Mouse (Mus musculus) lung, postnatal 25 days (tissue): ENCODE measurements at regions not wholly inside any gene's neighbourhood (a gene's known extent, or its start where the extent isn't known, plus 50 kb on each side); places are given as distances from the start of the nearest gene placed in this dataset.
A peak's percentile ranks its signal among the peaks of the same experiment; 100 is the strongest.
"Not testable (repeated sequence)": the region's sequence is repeated elsewhere in the genome, so short reads cannot be mapped to it uniquely, and the experiment has no call there.

ENCODE experiments used
- DNase-seq: peaks from one replicate; pipeline ENCODE4 v3.0.0; 2022; ENCODE audit warnings: low spot score

DNA sequence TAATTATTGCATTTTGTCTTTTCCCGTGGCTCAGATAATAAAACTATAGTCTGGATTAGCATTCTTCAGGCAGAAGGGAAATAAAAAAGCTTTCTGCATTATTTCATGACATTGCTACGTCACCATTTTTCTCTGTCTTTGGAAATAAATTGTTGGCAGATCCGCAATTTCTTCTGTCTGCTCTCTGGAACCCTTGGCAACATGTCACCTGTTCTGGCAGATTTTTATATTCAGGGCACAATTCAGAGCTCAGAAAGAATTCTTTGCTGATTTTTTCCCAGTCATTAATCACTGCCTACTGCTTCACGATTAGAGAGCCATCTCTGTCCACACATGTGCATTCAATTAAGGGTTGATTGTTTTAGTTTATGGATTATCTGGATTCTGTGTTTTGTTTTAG is 460.5 kb downstream of the Cdh8 start:
- no peak for DNase-seq

- no peak for DNase-seq
Measured at GRCm38 (mm10) chr8:98913159-98913777, 503.0 kb downstream of the Cdh8 start.

- DNase-seq, result no peak
Measured at GRCm38 (mm10) chr8:98893331-98893730, 522.9 kb downstream of the Cdh8 start.

DNA sequence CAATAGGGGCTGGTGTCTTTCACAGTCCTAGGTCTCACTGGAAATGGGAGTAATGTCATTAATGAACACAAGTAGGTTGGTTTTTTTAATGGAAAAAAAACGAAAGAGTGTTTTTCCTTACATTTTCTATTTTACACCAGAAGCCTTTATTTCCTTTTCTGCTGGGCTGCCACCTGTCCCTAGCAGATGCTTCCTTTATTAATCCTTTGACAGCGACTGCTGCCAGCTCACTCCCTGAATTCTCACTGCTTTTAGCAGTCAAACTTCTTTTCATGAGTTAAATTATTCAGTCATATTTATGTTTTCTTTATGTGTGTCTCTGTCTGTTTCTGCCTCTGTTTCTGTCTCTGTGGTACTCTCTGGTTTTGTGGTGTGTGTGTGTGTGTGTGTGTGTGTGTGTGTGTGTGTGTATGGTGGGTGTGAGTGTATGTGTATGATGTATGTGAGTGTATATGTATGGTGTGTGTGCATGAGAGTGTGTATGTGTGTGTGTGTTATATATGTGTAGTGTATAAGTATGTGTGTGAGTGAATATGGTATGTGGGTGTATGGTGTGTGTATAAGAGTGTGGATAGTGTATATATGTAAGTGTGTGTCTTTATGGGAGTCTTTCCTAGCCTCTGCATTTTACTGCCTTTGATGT is 554.5 kb downstream of the Cdh8 start:
- no peak for DNase-seq

GRCm38 (mm10) chr8:98861175-98861574 is 555.1 kb downstream of the Cdh8 start:
- DNase-seq, result no peak

- DNase-seq, result no peak
Measured at GRCm38 (mm10) chr8:98860416-98860815, 555.9 kb downstream of the Cdh8 start.

DNA sequence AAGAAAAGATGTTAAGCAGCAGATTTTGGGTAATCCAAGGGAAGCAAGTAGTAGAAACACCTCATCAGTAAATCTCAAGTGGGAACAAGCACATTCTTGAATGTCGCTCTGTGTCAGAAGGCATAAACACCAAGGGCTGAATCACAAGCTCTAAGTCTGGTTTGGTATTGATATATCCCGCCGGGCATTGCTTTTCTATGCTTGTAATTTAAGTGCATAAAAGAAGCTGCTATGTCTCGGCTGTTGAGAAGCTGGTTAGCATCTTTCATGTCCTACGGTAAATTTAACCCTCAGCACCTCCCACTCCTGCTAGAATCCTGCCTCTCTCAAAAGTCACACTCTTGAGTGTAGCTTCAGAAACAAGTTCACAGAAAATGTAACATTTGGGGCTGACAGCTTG is 586.8 kb downstream of the Cdh8 start:
- DNase-seq, result no peak

- no peak for DNase-seq
Measured at GRCm38 (mm10) chr8:98829006-98829405, 587.3 kb downstream of the Cdh8 start.

DNA sequence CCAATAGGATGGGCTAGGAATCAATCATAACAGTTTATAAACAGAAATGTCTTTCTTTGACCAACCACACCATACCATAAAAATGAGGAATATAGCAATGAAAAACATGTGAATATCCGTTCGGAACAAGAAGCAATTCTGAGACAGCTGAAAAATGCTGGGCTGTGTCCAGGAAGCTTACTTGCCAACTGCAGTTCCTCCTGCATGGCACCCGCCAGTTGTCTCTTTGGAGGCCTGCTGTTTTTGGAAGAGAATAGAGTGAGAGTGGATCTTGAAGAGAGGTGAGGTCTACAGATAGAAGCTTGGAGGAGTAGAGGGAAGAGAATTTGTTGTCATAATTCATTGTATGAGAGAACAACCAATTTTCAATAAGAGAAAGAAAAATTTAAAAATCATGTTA is 604.3 kb downstream of the Cdh8 start:
- no peak for DNase-seq

DNA sequence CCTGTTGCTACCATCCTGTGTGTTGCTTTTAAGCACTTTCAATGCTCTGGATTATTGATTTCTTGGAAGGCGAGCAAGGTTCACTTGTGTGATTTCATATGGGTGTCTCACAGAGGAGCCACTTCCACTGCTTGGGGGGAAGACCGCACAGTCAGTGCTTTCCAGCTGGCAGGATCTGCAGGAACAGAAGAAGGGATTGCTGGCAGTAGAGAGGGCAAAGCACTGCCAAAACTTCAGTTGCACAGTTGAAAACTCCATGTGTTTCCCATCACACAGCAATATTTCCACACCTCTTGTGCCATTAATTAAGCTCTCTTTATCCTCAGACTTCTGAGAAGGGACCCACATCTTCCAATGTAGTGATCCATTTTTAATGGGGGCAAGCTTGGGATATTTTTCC is 618.8 kb downstream of the Cdh8 start:
- peak; percentile 2 for DNase-seq

GRCm38 (mm10) chr8:98767036-98767435 is 649.2 kb downstream of the Cdh8 start:
- no peak for DNase-seq

DNA sequence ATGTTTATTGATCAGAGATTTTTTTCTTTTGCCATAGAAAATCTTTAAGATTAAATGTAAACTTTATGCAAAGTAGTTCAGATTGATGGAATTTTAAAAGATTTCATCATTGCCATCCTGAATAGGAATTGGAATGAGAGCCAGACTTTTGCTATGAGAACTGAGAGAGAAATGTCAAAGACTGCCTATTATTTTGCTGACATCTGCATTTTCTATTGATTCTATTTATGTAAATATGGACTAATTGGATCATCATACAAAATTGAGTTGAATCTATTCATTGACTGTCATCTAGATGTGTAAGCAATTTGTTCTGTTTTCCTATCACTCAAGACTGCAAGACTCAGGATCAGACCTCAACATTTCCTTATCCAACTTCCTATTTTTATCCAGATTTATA is 659.7 kb downstream of the Cdh8 start:
- DNase-seq, result no peak

GRCm38 (mm10) chr8:98755795-98756194 is 660.5 kb downstream of the Cdh8 start:
- no peak for DNase-seq

- DNase-seq, result no peak
Measured at GRCm38 (mm10) chr8:98752367-98752766, 663.9 kb downstream of the Cdh8 start.

DNA sequence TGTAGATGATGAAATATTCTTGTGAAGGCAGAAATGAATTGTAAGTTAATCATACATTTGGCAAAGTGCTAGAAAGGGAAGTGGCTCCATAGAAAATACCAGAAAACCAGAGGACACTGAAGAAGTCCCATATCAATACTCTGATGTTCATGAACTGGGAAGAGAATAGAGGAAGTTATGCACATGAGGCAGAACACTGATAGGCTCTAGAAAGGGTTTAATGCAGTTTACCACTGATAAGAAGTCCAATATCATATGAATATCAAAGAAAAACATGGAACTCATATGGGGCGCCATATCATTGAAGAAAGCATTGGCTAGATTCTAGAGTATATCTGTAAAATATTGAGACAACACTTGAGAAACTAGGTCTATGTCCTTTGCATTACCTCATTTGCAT is 708.5 kb downstream of the Cdh8 start:
- DNase-seq, result no peak

DNA sequence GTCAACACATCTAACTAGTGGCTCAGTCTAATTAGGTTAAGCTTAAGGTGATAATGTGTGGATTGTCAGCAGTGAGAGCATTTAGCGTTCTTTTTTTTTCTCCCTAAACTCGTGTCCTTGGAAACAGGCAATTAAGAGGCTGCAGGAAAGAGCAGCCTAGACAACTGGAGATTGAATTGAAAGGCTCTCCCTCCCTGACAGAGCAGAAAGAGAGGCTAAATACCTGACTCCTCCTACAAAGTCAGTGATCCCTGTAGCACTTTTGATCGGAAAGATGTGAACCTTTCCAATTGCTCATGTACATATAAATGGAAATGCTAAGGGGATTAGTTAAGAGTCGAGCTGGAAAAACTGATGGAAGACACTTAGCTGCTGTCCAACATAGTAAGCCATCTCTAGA is 710.1 kb downstream of the Cdh8 start:
- DNase-seq, result no peak

GRCm38 (mm10) chr8:98685195-98685594 is 731.1 kb downstream of the Cdh8 start:
- no peak for DNase-seq

DNA sequence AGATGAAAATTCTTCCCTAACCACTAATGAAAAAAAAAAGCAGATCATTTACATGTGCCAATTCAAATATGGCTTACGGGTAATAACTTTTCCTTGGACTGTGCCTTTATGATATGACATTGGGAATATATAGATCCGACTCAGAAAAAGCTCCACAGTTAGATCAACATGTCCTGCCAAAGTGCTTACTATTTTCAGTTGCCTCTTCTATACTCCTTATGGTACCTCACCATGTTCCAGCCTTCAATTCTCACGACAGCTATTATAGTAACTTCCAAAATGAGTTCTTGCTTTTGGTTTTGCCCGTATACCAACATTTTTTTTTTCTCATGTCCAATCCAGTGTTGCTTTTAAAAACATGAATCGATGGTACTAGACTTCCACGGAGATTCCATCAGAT is 731.7 kb downstream of the Cdh8 start:
- DNase-seq, result no peak

DNA sequence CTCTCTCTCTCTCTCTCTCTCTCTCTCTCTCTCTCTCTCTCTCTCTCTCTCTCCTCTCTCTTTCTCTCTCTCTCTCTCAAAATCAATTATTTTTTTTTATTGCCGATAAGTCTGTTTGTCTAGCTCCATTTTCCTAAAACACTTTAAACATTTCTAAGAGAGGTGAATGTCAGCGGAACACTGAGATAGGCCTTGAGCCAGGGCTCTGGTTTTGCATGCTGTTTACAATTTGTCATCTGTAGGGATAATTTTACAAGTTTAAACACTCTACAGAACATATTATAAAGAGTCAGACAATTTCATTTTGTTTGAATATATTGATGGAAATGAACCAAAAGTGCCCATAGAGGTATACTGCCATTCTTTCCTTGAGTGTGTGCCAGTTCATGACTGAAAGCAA is 736.2 kb downstream of the Cdh8 start:
- DNase-seq, result no peak

GRCm38 (mm10) chr8:98659287-98659686 is 757.0 kb downstream of the Cdh8 start:
- no peak for DNase-seq

DNA sequence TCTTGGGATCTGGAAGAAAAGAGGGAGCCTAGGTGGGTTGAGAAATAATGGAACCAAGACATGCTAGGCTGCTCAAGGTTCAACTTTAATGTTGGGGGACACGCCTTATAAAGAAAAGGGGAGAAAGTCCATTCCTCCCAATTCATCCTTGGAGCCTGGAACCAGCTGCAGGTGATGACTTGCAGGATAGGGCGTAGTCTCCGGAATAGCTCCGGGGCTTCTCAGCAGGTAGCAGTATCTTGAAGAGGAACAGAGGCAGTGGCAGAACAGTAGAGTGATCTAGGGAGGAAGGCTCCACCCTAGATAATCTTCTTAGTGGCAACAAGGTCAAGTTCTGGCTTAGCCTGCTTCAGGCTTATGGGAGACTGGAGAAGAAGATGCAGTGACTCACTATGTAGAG is 764.0 kb downstream of the Cdh8 start:
- DNase-seq, result not testable (repeated sequence)

GRCm38 (mm10) chr8:98651010-98651409 is 765.3 kb downstream of the Cdh8 start:
- DNase-seq, result no peak

- DNase-seq, result no peak
Measured at GRCm38 (mm10) chr8:98628151-98628550, 788.1 kb downstream of the Cdh8 start.

DNA sequence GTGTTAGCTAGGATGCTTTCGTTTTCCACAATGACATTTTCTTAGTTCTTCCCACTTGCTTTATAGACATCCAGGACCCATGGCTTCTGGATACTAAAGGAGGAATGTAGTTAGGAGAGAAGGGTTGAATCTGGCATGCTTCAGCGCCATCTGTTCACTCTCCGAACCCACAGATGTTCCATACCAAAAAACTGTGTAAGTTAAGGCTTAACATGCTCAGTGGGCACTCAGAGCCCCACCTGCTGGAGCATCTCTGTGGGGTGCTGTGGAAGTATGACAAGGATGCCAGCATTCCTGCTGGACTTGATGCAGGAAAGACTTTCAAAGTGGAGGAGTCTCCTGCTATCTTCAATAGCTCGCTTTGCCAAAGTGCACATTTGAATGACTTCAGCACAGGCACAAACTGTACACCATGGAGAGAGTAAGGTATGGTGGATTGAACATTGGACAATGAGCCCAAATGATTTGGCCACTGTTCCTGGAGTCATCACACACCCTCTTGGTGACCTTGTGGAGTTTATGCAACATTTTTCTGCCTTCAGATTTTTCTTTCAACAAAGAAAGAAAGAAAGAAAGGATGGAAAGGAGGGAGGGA is 802.3 kb downstream of the Cdh8 start:
- DNase-seq, result no peak
